Mouse (Mus musculus) lung, postnatal 0 days (tissue): ENCODE data around the gene Rps18. TPM values are rescaled to one million over a fixed set of nuclear protein-coding genes. Genes with fewer than 3 reads are reported as not detected.

Experiments
- ATAC-seq: fragments of 200-750 bp; cut with Nextera tagmentation; 2 replicates; pipeline ENCODE4 v1.8.0; 2017; ENCODE audit warnings: moderate library complexity
- DNase-seq: peaks from one replicate; pipeline ENCODE4 v3.0.0-alpha.2; 2016; ENCODE audit warnings: low spot score
- H3K27ac ChIP-seq: fragments of 300-500 bp; sonication (generic); 2 replicates; pipeline ENCODE4 v1.5.1; 2014; ENCODE audit warnings: antibody characterized with exemption, mild to moderate bottlenecking, low read length, mixed read lengths
- H3K27me3 ChIP-seq: fragments of 300-500 bp; sonication (generic); replicated peaks from 2 replicates; pipeline ENCODE4 v1.6.1; 2014; ENCODE audit warnings: low read length, mixed read lengths; ENCODE audit not compliant: insufficient read depth
- H3K36me3 ChIP-seq: fragments of 300-500 bp; sonication (generic); 2 replicates; pipeline ENCODE4 v1.6.1; 2014; ENCODE audit warnings: low read length, mixed read lengths; ENCODE audit not compliant: insufficient read depth
- H3K4me1 ChIP-seq: fragments of 300-500 bp; sonication (generic); 2 replicates; pipeline ENCODE4 v1.6.1; 2014; ENCODE audit warnings: antibody characterized with exemption, low read depth, low read length, mixed read lengths; ENCODE audit not compliant: insufficient read depth
- H3K4me2 ChIP-seq: fragments of 300-500 bp; sonication (generic); replicated peaks from 2 replicates; pipeline ENCODE4 v1.6.1; 2014; ENCODE audit warnings: low read depth, mild to moderate bottlenecking, low read length, moderate library complexity, mixed read lengths
- H3K4me3 ChIP-seq: fragments of 300-500 bp; sonication (generic); 2 replicates; pipeline ENCODE4 v1.5.1; 2014; ENCODE audit warnings: low read depth, low read length
- H3K9ac ChIP-seq: fragments of 300-500 bp; sonication (generic); replicated peaks from 2 replicates; pipeline ENCODE4 v1.6.1; 2014; ENCODE audit warnings: low read depth, mild to moderate bottlenecking
- H3K9me3 ChIP-seq: fragments of 300-500 bp; sonication (generic); 2 replicates; pipeline ENCODE4 v1.6.1; 2016; ENCODE audit warnings: low read length, mixed read lengths
- CTCF ChIP-seq: IDR thresholded peaks from 2 replicates; pipeline ENCODE4 v1.5.1; 2016; ENCODE audit warnings: antibody characterized with exemption, mild to moderate bottlenecking
- EP300 ChIP-seq: IDR thresholded peaks from 2 replicates; pipeline ENCODE4 v1.6.1; 2016; ENCODE audit warnings: antibody characterized with exemption, mild to moderate bottlenecking, control low read depth
- WGBS: fragments of 180-500 bp; shearing (Covaris S2); extraction: QIAGEN DNeasy Blood & Tissue Kit; methylation state at CpG from one replicate; pipeline ENCODE4 v1.1.7; 2014; 5-methylcytosine and 5-hydroxymethylcytosine counted together
- polyA plus RNA-seq: library from polyadenylated mRNA; unstranded; fragments of >200 nt; fragmentation: Nextera tagmentation; extraction: Ambion mirVana; gene quantifications from 2 replicates; pipeline ENCODE4 v1.2.1, GENCODE M21; 2015

The Rps18 gene
- polyA plus RNA-seq, 1 experiment from 2014 or later = 1,435 TPM

DNA sequence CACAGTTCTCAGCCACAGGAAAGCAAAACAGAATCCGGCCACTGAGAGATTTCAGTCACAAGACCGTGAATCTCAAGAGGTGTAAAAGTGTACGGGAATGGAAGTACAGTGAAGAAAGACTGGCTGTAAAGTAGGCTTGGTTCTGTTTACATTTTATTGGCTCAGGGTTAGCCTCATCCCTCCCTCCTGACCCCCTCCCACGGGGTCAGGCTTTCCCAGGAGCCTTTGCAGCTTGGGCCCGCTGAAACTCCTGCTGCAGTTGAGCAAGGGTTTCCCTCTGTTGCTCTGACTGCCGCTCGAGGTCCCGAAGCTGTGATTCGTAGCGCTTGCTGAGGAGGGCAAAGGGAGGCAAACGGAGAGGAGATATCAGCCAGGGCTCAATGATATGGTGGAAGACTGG, 17.0 kb downstream of the Rps18 start:
- ATAC-seq (no peak), DNase-seq (no peak)
- Histone ChIP-seq H3K4me1 (peaks cover 6% of the 10 kb centered on the region; the same call in 1 of the 2 replicates), H3K4me3 (no peak overlapping the region), H3K4me2 (no peak overlapping the region), H3K9me3 (no peaks in the 10 kb centered on the region), H3K27me3 (no peaks in the 10 kb centered on the region), H3K9ac (no peak overlapping the region), H3K36me3 (0 out of 2 replicates have a peak, but pooled peaks cover 8% of the 10 kb centered on the region), H3K27ac (no peak overlapping the region)
- no peak for TF ChIP-seq CTCF
- no peak for TF ChIP-seq EP300
- 75% methylated on average over 11 of the region's 11 CpGs for WGBS

- TF ChIP-seq CTCF (no peak), EP300 (no peak)
- ATAC-seq = no peak
- Histone ChIP-seq H3K4me1 (peaks cover 6% of the 10 kb centered on the region; the same call in 1 of the 2 replicates), H3K4me2 (no peak overlapping the region), H3K4me3 (no peak overlapping the region), H3K27ac (no peak overlapping the region), H3K9ac (no peak overlapping the region), H3K9me3 (no peaks in the 10 kb centered on the region), H3K36me3 (peaks cover 20% of the 10 kb centered on the region), H3K27me3 (no peaks in the 10 kb centered on the region)
- WGBS = 79% methylated on average over 15 of the region's 15 CpGs
- DNase-seq = no peak
Measured at GRCm38 (mm10) chr17:33936993-33937392, 18.8 kb downstream of the Rps18 start.

DNA sequence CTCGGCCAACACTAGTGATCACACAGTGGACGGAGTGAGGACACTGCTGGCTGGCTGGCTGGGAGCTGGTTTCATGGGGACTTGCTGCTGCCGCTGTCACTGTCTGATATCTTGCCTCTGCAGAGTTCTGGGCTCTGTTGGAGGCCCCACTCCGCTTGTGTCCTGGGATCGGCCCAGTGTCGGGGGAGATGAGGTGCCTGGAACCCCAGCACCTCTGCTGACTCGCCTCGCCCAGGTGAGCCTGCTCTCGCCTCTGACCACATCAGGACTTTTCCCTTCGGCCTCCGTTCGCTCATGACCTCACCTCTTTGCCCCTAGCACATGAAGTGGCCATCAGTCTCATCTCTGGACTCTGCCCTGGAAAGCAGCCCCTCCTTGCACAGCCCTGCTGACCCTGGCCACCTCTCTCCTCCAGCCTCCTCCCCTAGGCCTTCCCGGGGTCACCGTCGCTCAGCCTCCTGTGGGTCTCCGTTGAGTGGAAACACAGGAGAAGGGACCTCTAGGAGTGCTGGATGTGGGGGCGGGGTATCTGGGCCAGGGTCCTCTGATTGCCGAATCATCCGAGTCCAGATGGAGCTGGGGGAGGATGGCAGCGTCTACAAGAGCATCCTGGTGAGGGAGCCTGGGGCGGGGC, 20.3 kb downstream of the Rps18 start:
- peaks cover 20% of the 10 kb centered on the region for H3K36me3 ChIP-seq
- 83% methylated on average over 21 of the region's 21 CpGs for WGBS

DNA sequence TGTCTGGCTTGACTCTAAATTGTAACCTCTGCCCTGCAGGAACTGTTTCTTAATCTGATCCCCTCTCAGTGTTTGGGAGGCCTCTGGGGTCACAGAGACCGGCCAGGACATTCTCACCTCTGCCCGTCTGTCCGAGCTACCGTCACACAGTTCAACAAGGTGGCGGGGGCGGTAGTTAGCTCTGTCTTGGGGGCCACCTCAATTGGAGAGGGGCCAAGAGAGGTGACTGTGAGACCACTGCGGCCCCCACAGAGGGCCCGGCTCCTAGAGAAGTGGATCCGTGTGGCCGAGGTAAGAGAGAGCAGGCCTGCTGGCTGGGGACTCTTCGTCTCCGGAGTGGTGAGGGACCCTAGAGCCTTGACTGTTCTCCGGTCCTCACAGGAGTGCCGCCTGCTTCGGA, 22.8 kb downstream of the Rps18 start:
- H3K27ac ChIP-seq = no peak overlapping the region
- H3K27me3 ChIP-seq = no peaks in the 10 kb centered on the region
- DNase-seq (no peak), ATAC-seq (no peak)
- 93% methylated on average over 15 of the region's 15 CpGs for WGBS
- no peak overlapping the region for H3K4me3 ChIP-seq
- TF ChIP-seq EP300 = no peak
- TF ChIP-seq CTCF = no peak
- H3K4me2 ChIP-seq = no peak overlapping the region
- no peaks in the 10 kb centered on the region for H3K9me3 ChIP-seq
- 0 out of 2 replicates have a peak, but pooled peaks cover 5% of the 10 kb centered on the region for H3K4me1 ChIP-seq
- H3K9ac ChIP-seq = no peak overlapping the region
- peaks cover 20% of the 10 kb centered on the region for H3K36me3 ChIP-seq

More for the DNA sequence above, 20.3 kb downstream of the Rps18 start:
- Histone ChIP-seq H3K4me2 (no peak overlapping the region), H3K9me3 (no peaks in the 10 kb centered on the region), H3K9ac (no peak overlapping the region), H3K4me1 (0 out of 2 replicates have a peak, but pooled peaks cover 5% of the 10 kb centered on the region), H3K27me3 (no peaks in the 10 kb centered on the region), H3K27ac (no peak overlapping the region), H3K4me3 (no peak overlapping the region)
- DNase-seq (no peak), ATAC-seq (no peak)
- TF ChIP-seq CTCF (no peak), EP300 (no peak)

GRCm38 (mm10) chr17:33932448-33932847, 23.4 kb downstream of the Rps18 start:
- no peak for TF ChIP-seq CTCF
- TF ChIP-seq EP300 = no peak
- Histone ChIP-seq H3K4me3 (no peak overlapping the region), H3K36me3 (peaks cover 20% of the 10 kb centered on the region), H3K27me3 (no peaks in the 10 kb centered on the region), H3K27ac (no peak overlapping the region), H3K9me3 (no peaks in the 10 kb centered on the region), H3K9ac (no peak overlapping the region), H3K4me2 (no peak overlapping the region), H3K4me1 (0 out of 2 replicates have a peak, but pooled peaks cover 5% of the 10 kb centered on the region)
- DNase-seq (no peak), ATAC-seq (no peak)
- WGBS = 86% methylated on average over 11 of the region's 14 CpGs

DNA sequence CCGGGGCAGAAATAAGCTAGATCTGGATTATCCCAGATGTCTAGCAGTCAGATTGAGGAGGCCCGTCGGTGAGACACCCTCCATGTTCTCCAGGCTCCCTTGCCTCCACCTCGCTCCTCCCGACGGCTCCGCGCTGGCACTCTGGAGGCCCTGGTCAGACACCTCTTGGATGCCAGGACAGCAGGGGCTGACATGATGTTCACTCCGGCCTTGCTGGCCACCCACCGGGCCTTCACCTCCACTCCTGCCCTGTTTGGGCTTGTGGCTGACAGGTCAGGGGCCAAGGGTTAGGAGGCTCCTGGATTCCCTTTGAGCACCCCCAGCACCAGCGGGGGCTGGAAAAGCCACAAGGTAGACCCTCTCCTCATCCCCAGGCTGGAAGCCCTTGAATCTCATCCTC, 23.9 kb downstream of the Rps18 start:
- ATAC-seq (no peak), DNase-seq (no peak)
- TF ChIP-seq CTCF (no peak), EP300 (no peak)
- WGBS = 88% methylated on average over 11 of the region's 11 CpGs
- H3K4me2 ChIP-seq = no peak overlapping the region
- no peak overlapping the region for H3K9ac ChIP-seq
- H3K36me3 ChIP-seq = peaks cover 15% of the 10 kb centered on the region
- H3K4me3 ChIP-seq = no peak overlapping the region
- H3K27me3 ChIP-seq = no peaks in the 10 kb centered on the region
- H3K4me1 ChIP-seq = 0 out of 2 replicates have a peak, but pooled peaks cover 5% of the 10 kb centered on the region
- H3K9me3 ChIP-seq = no peaks in the 10 kb centered on the region
- H3K27ac ChIP-seq = no peak overlapping the region
